Mouse (Mus musculus) liver, embryonic 11.5 days (tissue): ENCODE data around the gene Rsu1. TPM values are rescaled to one million over a fixed set of nuclear protein-coding genes. Genes with fewer than 3 reads are reported as not detected.

Experiments
- ATAC-seq: fragments of 200-750 bp; cut with Nextera tagmentation; replicated peaks from 2 replicates; pipeline ENCODE4 v1.8.0; 2017; ENCODE audit warnings: moderate number of reproducible peaks, mild to moderate bottlenecking, moderate TSS enrichment, moderate library complexity; ENCODE audit not compliant: low FRiP score
- DNase-seq: peaks from one replicate; pipeline ENCODE4 v3.0.0-alpha.2; 2017; ENCODE audit warnings: low spot score
- H3K27ac ChIP-seq: fragments of 300-500 bp; sonication (generic); 2 replicates; pipeline ENCODE4 v1.5.1; 2014; ENCODE audit warnings: mild to moderate bottlenecking, low read depth, low read length, control low read depth
- H3K27me3 ChIP-seq: fragments of 300-500 bp; sonication (generic); replicated peaks from 2 replicates; pipeline ENCODE4 v1.6.1; 2014; ENCODE audit warnings: low read length, mixed read lengths; ENCODE audit not compliant: control insufficient read depth, insufficient read depth
- H3K36me3 ChIP-seq: fragments of 300-500 bp; sonication (generic); 2 replicates; pipeline ENCODE4 v1.6.1; 2014; ENCODE audit warnings: mild to moderate bottlenecking, low read length, moderate library complexity, mixed read lengths; ENCODE audit not compliant: control insufficient read depth, insufficient read depth
- H3K4me1 ChIP-seq: fragments of 300-500 bp; sonication (generic); replicated peaks from 2 replicates; pipeline ENCODE4 v1.6.1; 2014; ENCODE audit warnings: low read length, mixed read lengths; ENCODE audit not compliant: control insufficient read depth, insufficient read depth
- H3K4me2 ChIP-seq: fragments of 300-500 bp; sonication (generic); 2 replicates; pipeline ENCODE4 v1.6.1; 2014; ENCODE audit warnings: mild to moderate bottlenecking, control low read depth, moderate library complexity
- H3K4me3 ChIP-seq: fragments of 300-500 bp; sonication (generic); 2 replicates; pipeline ENCODE4 v1.5.1; 2014; ENCODE audit warnings: low read depth, low read length, control low read depth
- H3K9ac ChIP-seq: fragments of 300-500 bp; sonication (generic); 2 replicates; pipeline ENCODE4 v1.6.1; 2014; ENCODE audit warnings: low read depth, low read length, control low read depth
- H3K9me3 ChIP-seq: fragments of 300-500 bp; sonication (generic); 2 replicates; pipeline ENCODE4 v1.6.1; 2016; ENCODE audit warnings: low read length, inconsistent platforms, mixed read lengths; ENCODE audit not compliant: control insufficient read depth
- WGBS: fragments of 180-500 bp; shearing (Covaris S2); extraction: QIAGEN DNeasy Blood & Tissue Kit; methylation state at CpG from one replicate; pipeline ENCODE4 v1.1.7; 2014; 5-methylcytosine and 5-hydroxymethylcytosine counted together
- polyA plus RNA-seq: library from polyadenylated mRNA; unstranded; fragments of >200 nt; fragmentation: Nextera tagmentation; extraction: Ambion mirVana; gene quantifications from 2 replicates; pipeline ENCODE4 v1.2.1, GENCODE M21; 2014

Gene Rsu1
- polyA plus RNA-seq, 1 experiment from 2014 or later, result 135 TPM

DNA sequence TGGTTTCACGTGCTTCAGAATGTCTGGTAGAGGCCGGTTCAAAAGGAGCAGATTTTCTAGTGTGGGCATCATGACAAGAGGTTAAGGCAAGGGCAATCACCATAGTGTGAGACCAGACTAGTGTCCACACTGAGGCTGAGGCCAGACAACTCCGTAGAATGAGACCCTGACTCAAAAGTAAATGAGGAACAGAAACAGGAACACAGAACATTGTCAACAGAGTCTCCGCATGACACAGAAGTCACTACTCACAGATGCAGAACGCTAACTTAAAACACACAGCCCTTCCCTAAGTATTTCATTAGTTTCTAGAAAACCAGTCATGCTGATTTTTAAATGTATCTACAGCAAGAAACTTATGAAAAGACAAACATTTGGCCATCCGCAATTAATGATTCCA is 53.1 kb downstream of the Rsu1 start:
- Histone ChIP-seq H3K9ac (no peak overlapping the region), H3K4me1 (no peaks in the 10 kb centered on the region), H3K4me3 (no peak overlapping the region), H3K4me2 (no peak overlapping the region), H3K9me3 (no peaks in the 10 kb centered on the region), H3K27ac (no peak overlapping the region), H3K36me3 (no peaks in the 10 kb centered on the region; the same call in none of the 2 replicates), H3K27me3 (no peaks in the 10 kb centered on the region)
- ATAC-seq, result no peak
- WGBS, result 82% methylated on average over 6 of the region's 6 CpGs
- DNase-seq, result no peak

DNA sequence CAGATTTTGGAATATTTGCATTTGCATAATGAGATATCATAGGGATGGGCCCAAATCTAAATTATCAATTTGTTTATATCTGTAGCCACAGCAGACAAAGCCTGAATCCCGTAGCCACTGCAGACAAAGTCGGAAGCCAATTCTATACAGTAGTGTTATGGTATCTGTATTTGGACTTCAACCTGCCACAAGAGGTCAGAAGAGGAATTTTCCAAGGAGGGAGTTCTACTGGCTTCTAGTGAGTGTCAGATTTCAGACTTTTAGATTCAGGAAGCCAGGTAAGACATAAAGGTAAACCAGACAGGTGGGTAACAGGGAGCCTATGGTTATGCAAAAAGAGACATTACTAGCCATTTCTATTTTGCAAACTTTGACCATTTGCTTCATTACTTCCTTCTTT is 64.4 kb downstream of the Rsu1 start:
- Histone ChIP-seq H3K4me1 (no peaks in the 10 kb centered on the region), H3K9ac (no peak overlapping the region), H3K4me2 (no peak overlapping the region), H3K27me3 (no peaks in the 10 kb centered on the region), H3K4me3 (no peak overlapping the region), H3K9me3 (no peaks in the 10 kb centered on the region), H3K36me3 (peaks cover 2% of the 10 kb centered on the region; the same call in 1 of the 2 replicates), H3K27ac (no peak overlapping the region)
- 83% methylated on average over 2 of the region's 2 CpGs for WGBS
- DNase-seq (no peak), ATAC-seq (no peak)

DNA sequence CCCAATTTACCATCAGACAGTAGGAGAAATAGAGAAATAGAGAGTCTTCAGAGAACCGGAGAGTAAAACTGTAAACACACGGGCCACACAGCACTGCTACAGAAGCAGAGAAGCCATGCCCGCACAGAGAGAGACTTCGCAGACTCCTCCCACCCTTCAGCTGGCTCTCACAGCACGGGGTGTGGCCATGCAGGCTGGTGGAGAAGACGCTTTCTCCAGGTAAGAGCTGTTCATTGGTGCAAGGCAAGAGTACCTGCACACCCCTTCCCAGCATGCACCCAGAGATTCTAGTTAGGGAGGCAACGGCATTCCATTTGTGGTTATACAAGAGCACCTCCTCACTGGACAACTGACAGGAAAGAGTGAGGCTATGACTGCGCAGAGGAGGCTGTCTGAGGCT is 64.8 kb downstream of the Rsu1 start:
- ATAC-seq, result no peak
- H3K4me1 ChIP-seq, result no peaks in the 10 kb centered on the region
- 60% methylated on average over 8 of the region's 8 CpGs for WGBS
- no peak overlapping the region for H3K27ac ChIP-seq
- peaks cover 2% of the 10 kb centered on the region; the same call in 1 of the 2 replicates for H3K36me3 ChIP-seq
- H3K9ac ChIP-seq, result no peak overlapping the region
- no peak overlapping the region for H3K4me2 ChIP-seq
- DNase-seq, result no peak
- H3K27me3 ChIP-seq, result no peaks in the 10 kb centered on the region
- H3K4me3 ChIP-seq, result no peak overlapping the region
- no peaks in the 10 kb centered on the region for H3K9me3 ChIP-seq

DNA sequence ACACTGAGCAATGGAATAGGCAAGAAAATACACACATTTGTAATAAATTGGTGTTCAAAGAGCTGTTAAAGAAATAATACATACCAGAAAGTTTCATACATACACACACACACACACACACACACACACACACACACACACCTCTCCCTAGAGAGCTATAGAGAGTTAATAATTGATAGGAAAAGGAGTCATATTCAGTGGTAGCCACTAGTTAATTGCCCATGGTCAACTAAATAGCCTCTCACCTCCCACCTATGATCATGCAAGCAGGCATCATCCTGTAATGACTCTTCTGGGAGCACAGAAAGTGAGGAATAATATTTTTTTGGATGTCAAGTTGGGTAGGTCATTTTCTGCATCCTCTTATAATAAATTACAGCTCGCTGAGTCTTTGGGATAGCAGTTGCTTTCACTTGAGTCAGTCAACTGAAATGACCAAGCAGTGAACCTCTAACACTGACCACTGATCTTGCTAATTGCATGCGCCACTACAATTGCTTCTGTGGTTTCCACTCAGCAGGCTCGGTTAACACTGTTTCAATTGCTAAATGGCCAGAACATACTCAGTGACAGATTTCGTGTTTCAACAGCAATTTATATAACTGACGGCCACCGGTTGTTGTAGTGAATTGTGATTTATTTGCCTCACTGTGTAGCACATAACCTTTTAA is 68.3 kb downstream of the Rsu1 start:
- H3K9me3 ChIP-seq, result no peaks in the 10 kb centered on the region
- DNase-seq (no peak), ATAC-seq (no peak)
- H3K4me2 ChIP-seq, result no peak overlapping the region
- no peaks in the 10 kb centered on the region for H3K27me3 ChIP-seq
- H3K4me1 ChIP-seq, result no peaks in the 10 kb centered on the region
- no peak overlapping the region for H3K4me3 ChIP-seq
- 87% methylated on average over 6 of the region's 6 CpGs for WGBS
- H3K27ac ChIP-seq, result no peak overlapping the region
- peaks cover 2% of the 10 kb centered on the region; the same call in 1 of the 2 replicates for H3K36me3 ChIP-seq
- no peak overlapping the region for H3K9ac ChIP-seq

DNA sequence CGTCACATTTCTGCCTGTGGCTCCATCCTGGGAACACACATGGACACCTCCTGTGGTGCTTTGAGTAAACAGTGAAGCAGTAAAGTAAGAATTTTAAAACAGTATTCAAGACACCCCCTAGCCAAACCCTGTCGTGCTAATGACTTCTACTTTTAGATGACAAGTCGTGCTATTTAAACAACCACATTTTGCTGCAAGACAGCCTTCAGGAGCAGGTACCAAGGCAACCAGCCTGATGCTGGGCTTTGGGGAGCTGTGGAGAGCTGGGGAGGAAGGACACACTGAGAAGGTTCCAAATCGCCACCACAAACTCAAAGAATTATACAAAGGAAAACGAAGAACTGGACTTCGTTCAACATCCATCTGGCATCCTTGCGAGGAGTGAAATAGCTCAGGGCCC is 71.5 kb downstream of the Rsu1 start:
- peaks cover 2% of the 10 kb centered on the region; the same call in 1 of the 2 replicates for H3K36me3 ChIP-seq
- H3K9ac ChIP-seq, result no peak overlapping the region
- no peak overlapping the region for H3K27ac ChIP-seq
- H3K27me3 ChIP-seq, result no peaks in the 10 kb centered on the region
- no peak for ATAC-seq
- DNase-seq, result no peak
- no peaks in the 10 kb centered on the region for H3K9me3 ChIP-seq
- H3K4me2 ChIP-seq, result no peak overlapping the region
- 87% methylated on average over 7 of the region's 7 CpGs for WGBS
- no peaks in the 10 kb centered on the region for H3K4me1 ChIP-seq
- H3K4me3 ChIP-seq, result no peak overlapping the region

GRCm38 (mm10) chr2:13199033-13199432 is 72.2 kb downstream of the Rsu1 start:
- Histone ChIP-seq H3K4me2 (no peak overlapping the region), H3K27me3 (no peaks in the 10 kb centered on the region), H3K9ac (no peak overlapping the region), H3K4me1 (no peaks in the 10 kb centered on the region), H3K4me3 (no peak overlapping the region), H3K9me3 (no peaks in the 10 kb centered on the region), H3K27ac (no peak overlapping the region), H3K36me3 (no peaks in the 10 kb centered on the region)
- 79% methylated on average over 2 of the region's 2 CpGs for WGBS
- DNase-seq (no peak), ATAC-seq (no peak)

DNA sequence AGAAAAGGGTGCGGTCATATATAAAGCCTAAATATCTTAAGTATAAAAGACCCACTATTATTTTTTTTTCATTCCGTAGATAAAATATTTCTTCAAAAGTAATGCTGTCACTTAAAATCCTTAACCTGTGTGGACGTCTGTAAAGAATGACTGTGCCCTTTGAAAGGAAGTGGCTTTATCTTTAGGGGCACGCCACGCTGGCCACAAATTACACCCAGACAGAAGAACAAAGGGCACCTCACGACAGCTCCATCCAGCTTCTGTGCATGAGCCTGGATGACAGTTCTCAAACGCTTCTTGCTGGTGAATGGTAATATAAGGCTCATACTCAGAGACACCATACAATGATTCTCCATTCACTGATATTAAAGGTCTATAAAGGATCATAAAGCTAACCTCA is 75.7 kb downstream of the Rsu1 start:
- Histone ChIP-seq H3K9me3 (no peaks in the 10 kb centered on the region), H3K9ac (no peak overlapping the region), H3K27me3 (no peaks in the 10 kb centered on the region), H3K4me1 (peaks cover 3% of the 10 kb centered on the region; the same call in 1 of the 2 replicates), H3K4me2 (no peak overlapping the region), H3K36me3 (no peaks in the 10 kb centered on the region), H3K4me3 (no peak overlapping the region), H3K27ac (no peak overlapping the region)
- WGBS, result 52% methylated on average over 7 of the region's 7 CpGs
- ATAC-seq (no peak), DNase-seq (no peak)

- ATAC-seq, result 0 out of 2 replicates have a peak, but pooled peaks have one; percentile 34
- Histone ChIP-seq H3K9ac (no peak overlapping the region), H3K36me3 (no peaks in the 10 kb centered on the region), H3K4me3 (no peak overlapping the region), H3K27me3 (no peaks in the 10 kb centered on the region), H3K9me3 (no peaks in the 10 kb centered on the region), H3K27ac (no peak overlapping the region), H3K4me2 (no peak overlapping the region), H3K4me1 (peaks cover 3% of the 10 kb centered on the region; the same call in 1 of the 2 replicates)
- 38% methylated on average over 1 of the region's 1 CpGs for WGBS
- DNase-seq, result no peak
Observed at GRCm38 (mm10) chr2:13192157-13192556, 79.1 kb downstream of the Rsu1 start.

DNA sequence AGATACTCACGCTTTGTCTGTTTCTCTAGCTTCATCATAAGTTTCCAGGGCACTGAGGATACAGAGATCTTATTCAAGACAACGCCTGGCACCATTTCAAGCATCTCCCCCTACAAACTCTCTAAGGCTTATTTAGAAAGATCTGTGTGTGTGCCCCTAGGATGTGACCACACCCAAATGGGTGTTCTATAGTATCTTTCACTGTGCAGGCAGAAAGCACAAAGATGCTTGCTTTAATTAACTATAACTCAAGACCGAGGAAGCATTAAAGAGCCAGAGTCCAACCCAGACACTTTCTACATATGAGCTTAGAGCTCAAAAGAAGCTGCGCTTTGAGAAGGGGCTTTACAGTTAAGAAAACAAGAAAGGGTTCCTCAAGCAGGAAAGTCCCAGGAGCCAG is 80.4 kb downstream of the Rsu1 start:
- Histone ChIP-seq H3K9me3 (no peaks in the 10 kb centered on the region), H3K4me2 (no peak overlapping the region), H3K4me1 (peaks cover 3% of the 10 kb centered on the region; the same call in 1 of the 2 replicates), H3K36me3 (no peaks in the 10 kb centered on the region), H3K27me3 (no peaks in the 10 kb centered on the region), H3K4me3 (no peak overlapping the region), H3K9ac (no peak overlapping the region), H3K27ac (no peak overlapping the region)
- no peak for ATAC-seq
- DNase-seq, result no peak
- 88% methylated on average over 4 of the region's 4 CpGs for WGBS
